Mouse (Mus musculus): ENCODE data around the gene Sult1d1. TPM values are rescaled to one million over a fixed set of nuclear protein-coding genes. Genes with fewer than 3 reads are reported as not detected.

Gene Sult1d1
- polyA plus RNA-seq (2015; fragmentation: Nextera tagmentation; extraction: Ambion mirVana) = not detected in 2 replicates

DNA sequence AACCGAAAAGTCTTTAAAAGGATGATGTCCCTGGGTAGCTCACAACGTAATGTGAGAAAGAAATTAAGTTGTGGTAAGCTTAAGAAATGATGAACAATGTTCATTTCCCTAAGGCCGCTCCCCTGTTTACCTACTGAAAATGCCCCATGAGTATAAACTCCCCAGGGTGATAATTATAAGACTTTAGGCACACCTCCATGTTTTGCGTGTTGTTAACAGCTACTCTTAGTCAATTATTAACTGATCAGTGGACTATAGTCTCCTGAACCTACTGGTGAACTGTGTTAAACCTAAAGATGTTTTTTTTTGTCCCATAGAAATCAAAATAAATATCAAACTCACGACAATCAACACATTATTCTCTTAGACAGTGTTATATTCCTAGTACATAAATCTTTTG, at the start of gene Sult1d1:
Sult1d1 (minus strand) TSS at position 183 of the 400 bp plus-strand sequence.
- no peaks in the 10 kb centered on the region for H3K36me3 ChIP-seq
- H3K27me3 ChIP-seq = no peaks in the 10 kb centered on the region
- no peaks in the 10 kb centered on the region for H3K4me1 ChIP-seq
- WGBS = 86% methylated on average over 5 of the region's 5 CpGs
- H3K4me2 ChIP-seq (replicated peaks) = no peak within 1 kb of the TSS
- H3K9ac ChIP-seq (replicated peaks) = no peak within 1 kb of the TSS
- no peak within 1 kb of the TSS for H3K27ac ChIP-seq (replicated peaks)
- H3K4me3 ChIP-seq = no peak within 1 kb of the TSS
- ATAC-seq (replicated peaks) = no peak
- H3K9me3 ChIP-seq = no peaks in the 10 kb centered on the region

DNA sequence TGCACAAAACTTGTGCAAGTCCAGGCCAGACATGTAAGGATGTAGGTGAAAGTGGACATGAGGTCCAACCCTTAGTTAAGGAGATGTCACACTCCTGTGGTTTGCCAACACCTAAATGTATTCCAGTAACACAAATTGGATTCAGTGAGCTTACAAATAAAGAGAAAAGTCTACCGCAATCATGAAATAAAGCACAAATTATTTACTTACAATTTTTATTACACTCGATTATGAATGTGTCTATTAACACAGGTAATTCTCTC, 46.2 kb upstream of the Sult1d1 start:
- Histone ChIP-seq H3K4me1 (no peaks in the 10 kb centered on the region), H3K9me3 (no peaks in the 10 kb centered on the region), H3K9ac (replicated peaks) (no peak overlapping the region), H3K27ac (replicated peaks) (no peak overlapping the region), H3K4me2 (replicated peaks) (no peak overlapping the region), H3K27me3 (no peaks in the 10 kb centered on the region), H3K36me3 (no peaks in the 10 kb centered on the region), H3K4me3 (no peak overlapping the region)
- WGBS = 93% methylated on average over 2 of the region's 2 CpGs
- ATAC-seq (replicated peaks) = no peak

DNA sequence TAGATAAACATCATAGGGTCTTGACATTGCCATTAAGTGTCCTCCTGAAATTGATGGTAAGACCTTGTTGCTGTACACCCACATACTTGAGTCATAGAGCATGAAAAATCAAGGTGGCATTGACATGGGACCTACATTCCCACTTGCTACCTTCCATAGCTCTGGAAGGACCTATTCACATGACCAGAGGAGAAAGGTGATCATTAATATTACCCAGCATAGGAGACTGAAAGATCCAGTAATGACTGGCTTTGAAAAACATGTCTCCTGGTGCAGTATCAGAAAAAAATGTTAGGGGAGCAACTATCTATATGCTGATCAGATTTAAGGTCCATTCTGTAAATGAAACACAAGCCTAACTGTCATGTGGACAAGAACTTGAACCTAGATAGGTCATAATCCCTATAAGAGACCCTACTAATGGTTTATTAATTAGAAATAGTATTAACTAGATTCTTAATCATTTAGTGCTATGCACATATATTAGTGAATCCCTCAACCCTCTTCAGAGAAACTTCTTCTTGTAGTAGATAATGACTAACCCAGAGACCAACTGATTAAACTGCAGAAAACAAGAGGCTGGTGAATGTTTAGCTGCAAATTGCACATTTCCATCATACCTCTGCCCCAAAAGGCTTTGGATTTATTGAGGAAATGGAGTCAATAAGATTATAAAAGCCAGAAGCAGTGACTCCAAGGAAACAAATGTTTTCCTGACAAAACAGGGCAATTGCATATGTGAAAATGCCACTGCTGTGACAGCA, 45.7 kb upstream of the Sult1d1 start:
- H3K4me2 ChIP-seq (replicated peaks) = no peak overlapping the region
- H3K4me1 ChIP-seq = no peaks in the 10 kb centered on the region
- H3K4me3 ChIP-seq = no peak overlapping the region
- no peak overlapping the region for H3K9ac ChIP-seq (replicated peaks)
- no peaks in the 10 kb centered on the region for H3K36me3 ChIP-seq
- no peaks in the 10 kb centered on the region for H3K9me3 ChIP-seq
- H3K27ac ChIP-seq (replicated peaks) = no peak overlapping the region
- H3K27me3 ChIP-seq = no peaks in the 10 kb centered on the region
- no peak for ATAC-seq (replicated peaks)

DNA sequence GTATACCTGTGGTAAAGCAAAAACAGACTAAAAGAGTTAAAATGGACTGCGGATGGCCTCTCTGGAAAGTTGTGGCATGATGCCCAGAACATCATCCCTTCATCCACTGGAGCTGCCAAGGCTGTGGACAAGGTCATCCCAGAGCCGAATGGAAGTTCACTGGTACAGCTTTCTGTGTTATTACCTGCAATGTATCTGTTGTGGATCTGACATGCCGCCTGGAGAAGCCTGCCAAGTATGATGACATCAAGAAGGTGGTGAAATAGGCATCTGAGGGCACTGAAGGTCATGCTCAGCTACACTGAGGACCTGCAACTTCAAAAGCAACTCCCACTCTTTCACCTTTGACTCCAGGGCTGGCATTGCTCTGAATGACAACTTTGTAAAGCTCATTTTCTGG, 32.2 kb upstream of the Sult1d1 start:
- Histone ChIP-seq H3K27me3 (no peaks in the 10 kb centered on the region), H3K27ac (replicated peaks) (no peak overlapping the region), H3K9ac (replicated peaks) (no peak overlapping the region), H3K4me2 (replicated peaks) (no peak overlapping the region), H3K36me3 (no peaks in the 10 kb centered on the region), H3K9me3 (no peaks in the 10 kb centered on the region), H3K4me3 (no peak overlapping the region), H3K4me1 (no peaks in the 10 kb centered on the region)
- no peak for ATAC-seq (replicated peaks)
- 79% methylated on average over 3 of the region's 3 CpGs for WGBS

DNA sequence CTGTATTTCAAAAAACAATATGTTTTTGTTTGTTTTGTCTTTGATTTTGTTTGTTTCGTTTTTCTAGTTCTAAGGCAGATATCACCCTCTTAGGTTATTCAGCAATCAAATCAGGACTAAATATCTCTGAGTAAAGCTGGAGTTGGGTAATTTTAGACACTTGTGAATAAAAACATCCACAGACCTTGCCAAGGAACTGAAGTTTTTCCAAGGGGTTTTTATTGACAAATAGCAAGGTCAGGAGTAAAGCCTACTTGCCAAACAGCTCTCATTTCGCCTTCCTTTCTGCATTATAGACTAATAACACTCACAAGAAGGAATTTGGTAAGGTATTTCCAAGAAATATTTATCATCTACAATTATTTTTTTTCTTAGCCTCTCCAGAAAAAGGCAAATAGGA, 29.1 kb upstream of the Sult1d1 start:
- Histone ChIP-seq H3K4me3 (no peak overlapping the region), H3K9me3 (no peaks in the 10 kb centered on the region), H3K27me3 (no peaks in the 10 kb centered on the region), H3K27ac (replicated peaks) (no peak overlapping the region), H3K4me1 (no peaks in the 10 kb centered on the region), H3K4me2 (replicated peaks) (no peak overlapping the region), H3K36me3 (no peaks in the 10 kb centered on the region), H3K9ac (replicated peaks) (no peak overlapping the region)
- 76% methylated on average over 2 of the region's 2 CpGs for WGBS
- ATAC-seq (replicated peaks) = no peak

DNA sequence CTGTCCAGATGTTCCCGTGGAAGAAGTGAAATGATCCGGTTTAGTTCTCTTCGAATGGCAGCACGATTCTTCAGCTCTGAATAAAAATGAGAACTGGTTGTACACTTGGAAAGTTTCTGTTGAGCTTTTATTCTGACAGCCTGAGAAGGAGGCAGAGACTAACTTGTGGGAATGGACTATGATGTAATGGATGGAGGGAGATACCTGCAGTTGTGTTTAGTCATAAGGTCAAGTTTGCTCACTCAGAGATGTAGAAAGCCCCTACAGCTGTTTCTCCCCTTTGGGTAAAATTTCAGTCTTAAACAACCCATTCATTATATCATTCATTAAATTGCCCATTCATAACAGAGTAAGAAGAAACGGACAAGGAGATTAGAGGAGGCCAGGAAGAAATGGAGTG, 22.7 kb upstream of the Sult1d1 start, which contains the start of gene Sult1e1:
Sult1e1 (minus strand) TSS at position 101 of the 400 bp plus-strand sequence.
- Histone ChIP-seq H3K9me3 (no peaks in the 10 kb centered on the region), H3K4me2 (replicated peaks) (no peak within 1 kb of the TSS), H3K4me3 (no peak within 1 kb of the TSS), H3K4me1 (no peaks in the 10 kb centered on the region), H3K27ac (replicated peaks) (no peak within 1 kb of the TSS), H3K27me3 (no peaks in the 10 kb centered on the region), H3K36me3 (no peaks in the 10 kb centered on the region), H3K9ac (replicated peaks) (no peak within 1 kb of the TSS)
- 67% methylated on average over 5 of the region's 5 CpGs for WGBS
- no peak for ATAC-seq (replicated peaks)

DNA sequence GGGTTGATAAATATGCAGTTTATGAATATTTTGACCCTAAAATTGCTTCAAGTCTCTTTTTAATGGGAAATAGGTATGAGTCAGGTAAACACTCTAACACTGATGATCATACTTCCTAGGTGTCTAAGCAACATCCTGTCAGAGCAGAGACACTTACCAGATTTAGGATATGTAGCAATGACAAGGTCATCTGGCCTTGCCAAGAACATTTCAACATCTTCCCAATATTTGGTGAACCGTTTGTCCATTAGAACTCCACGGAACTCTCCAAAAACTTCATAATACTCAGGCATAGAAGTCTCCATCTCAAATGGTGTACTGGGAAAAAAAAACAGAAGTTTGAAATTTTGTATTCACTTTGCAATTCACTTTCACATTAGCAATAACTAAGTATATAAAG, 21.1 kb upstream of the Sult1d1 start:
- no peak overlapping the region for H3K4me3 ChIP-seq
- H3K36me3 ChIP-seq = no peaks in the 10 kb centered on the region
- H3K4me2 ChIP-seq (replicated peaks) = no peak overlapping the region
- no peaks in the 10 kb centered on the region for H3K4me1 ChIP-seq
- no peak overlapping the region for H3K27ac ChIP-seq (replicated peaks)
- 84% methylated on average over 2 of the region's 2 CpGs for WGBS
- ATAC-seq (replicated peaks) = no peak
- H3K9ac ChIP-seq (replicated peaks) = no peak overlapping the region
- H3K27me3 ChIP-seq = no peaks in the 10 kb centered on the region
- H3K9me3 ChIP-seq = no peaks in the 10 kb centered on the region

DNA sequence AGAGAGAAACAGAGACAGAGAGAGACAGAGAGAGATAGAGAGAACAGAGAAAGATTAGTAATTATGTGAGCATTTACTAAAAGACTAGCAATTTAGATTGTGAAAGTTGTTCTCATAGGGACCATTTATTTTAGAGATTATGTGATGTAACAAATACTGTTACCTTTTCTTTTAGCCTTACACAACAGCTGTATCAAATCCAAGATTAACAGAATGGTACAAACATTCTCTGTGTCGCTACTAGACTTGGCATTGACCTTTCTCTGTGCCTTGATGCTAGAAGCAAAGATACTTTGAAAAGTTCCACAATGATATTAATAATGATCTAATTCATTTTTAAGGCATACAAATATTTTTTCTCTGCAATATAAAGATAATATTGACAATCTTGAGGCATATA, 11.6 kb upstream of the Sult1d1 start:
- no peak for ATAC-seq (replicated peaks)
- H3K9ac ChIP-seq (replicated peaks) = no peak overlapping the region
- no peak overlapping the region for H3K4me2 ChIP-seq (replicated peaks)
- H3K4me1 ChIP-seq = no peaks in the 10 kb centered on the region
- WGBS = 87% methylated on average over 1 of the region's 1 CpGs
- H3K27ac ChIP-seq (replicated peaks) = no peak overlapping the region
- no peaks in the 10 kb centered on the region for H3K36me3 ChIP-seq
- H3K4me3 ChIP-seq = no peak overlapping the region
- H3K27me3 ChIP-seq = no peaks in the 10 kb centered on the region
- H3K9me3 ChIP-seq = no peaks in the 10 kb centered on the region

DNA sequence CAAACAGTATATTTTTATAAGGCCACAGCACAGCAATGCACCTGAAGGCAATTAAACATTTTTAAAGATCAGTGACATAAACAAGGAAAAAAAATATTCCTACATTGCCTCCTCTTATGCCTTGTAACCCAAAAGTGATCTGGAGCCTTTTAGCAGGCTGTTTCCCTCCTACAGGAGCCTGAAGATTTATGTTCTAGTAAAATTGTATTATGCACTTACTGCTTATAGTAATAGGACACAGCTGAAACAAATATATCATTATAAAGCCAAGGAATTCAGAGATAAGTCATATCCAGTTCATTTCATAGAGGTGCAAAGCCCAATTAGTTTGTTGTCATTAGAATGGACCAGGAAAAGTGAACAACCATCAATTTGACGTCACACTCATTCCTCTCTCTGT, 5.3 kb upstream of the Sult1d1 start:
- Histone ChIP-seq H3K4me3 (no peak overlapping the region), H3K9me3 (no peaks in the 10 kb centered on the region), H3K27ac (replicated peaks) (no peak overlapping the region), H3K4me2 (replicated peaks) (no peak overlapping the region), H3K9ac (replicated peaks) (no peak overlapping the region), H3K4me1 (no peaks in the 10 kb centered on the region), H3K27me3 (no peaks in the 10 kb centered on the region), H3K36me3 (no peaks in the 10 kb centered on the region)
- 72% methylated on average over 1 of the region's 1 CpGs for WGBS
- no peak for ATAC-seq (replicated peaks)

DNA sequence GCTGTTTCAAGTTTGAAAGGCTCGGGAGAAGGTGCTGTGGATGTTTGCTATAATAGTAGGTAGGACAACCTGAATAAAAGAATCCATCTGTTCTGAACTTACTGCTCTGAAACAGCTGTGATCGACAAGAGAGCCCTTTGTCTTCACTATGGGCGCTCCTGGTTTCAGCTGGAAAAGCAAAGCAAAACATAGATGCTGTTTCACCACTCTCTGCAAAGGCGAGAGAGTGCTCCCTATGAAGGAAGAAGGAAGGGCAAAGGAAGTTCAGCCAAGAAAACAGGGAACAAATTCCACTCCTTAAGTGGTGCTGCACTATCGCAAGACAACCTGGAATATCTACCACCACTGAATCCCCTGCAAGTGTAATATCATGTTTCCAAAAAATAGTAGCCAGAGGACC, 4.7 kb upstream of the Sult1d1 start:
- WGBS = 50% methylated on average over 5 of the region's 5 CpGs
- no peak overlapping the region for H3K4me2 ChIP-seq (replicated peaks)
- no peaks in the 10 kb centered on the region for H3K4me1 ChIP-seq
- no peaks in the 10 kb centered on the region for H3K27me3 ChIP-seq
- no peaks in the 10 kb centered on the region for H3K9me3 ChIP-seq
- H3K4me3 ChIP-seq = no peak overlapping the region
- no peak overlapping the region for H3K9ac ChIP-seq (replicated peaks)
- no peaks in the 10 kb centered on the region for H3K36me3 ChIP-seq
- H3K27ac ChIP-seq (replicated peaks) = no peak overlapping the region
- no peak for ATAC-seq (replicated peaks)

DNA sequence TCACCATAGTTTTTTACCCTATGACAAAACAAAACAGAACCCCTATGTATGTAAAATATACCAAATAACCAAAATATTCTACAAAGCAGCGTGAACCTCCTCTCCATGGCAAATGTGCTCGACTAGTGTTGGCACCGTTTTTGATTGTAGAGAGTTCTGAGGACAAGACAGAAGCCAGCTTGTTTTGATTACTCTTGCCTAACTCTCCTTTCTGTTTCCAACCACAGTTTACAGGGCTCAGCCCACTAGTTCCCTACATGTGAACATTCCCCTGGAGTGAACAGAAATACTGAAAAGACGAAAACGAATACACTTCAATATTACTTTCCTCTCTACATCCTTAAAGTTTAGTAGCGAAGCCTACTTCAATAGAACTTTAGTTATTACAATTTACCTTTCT, 4.0 kb upstream of the Sult1d1 start:
- Histone ChIP-seq H3K27ac (replicated peaks) (no peak overlapping the region), H3K4me2 (replicated peaks) (no peak overlapping the region), H3K9me3 (no peaks in the 10 kb centered on the region), H3K4me1 (no peaks in the 10 kb centered on the region), H3K4me3 (no peak overlapping the region), H3K36me3 (no peaks in the 10 kb centered on the region), H3K9ac (replicated peaks) (no peak overlapping the region), H3K27me3 (no peaks in the 10 kb centered on the region)
- 88% methylated on average over 6 of the region's 6 CpGs for WGBS
- ATAC-seq (replicated peaks) = no peak

DNA sequence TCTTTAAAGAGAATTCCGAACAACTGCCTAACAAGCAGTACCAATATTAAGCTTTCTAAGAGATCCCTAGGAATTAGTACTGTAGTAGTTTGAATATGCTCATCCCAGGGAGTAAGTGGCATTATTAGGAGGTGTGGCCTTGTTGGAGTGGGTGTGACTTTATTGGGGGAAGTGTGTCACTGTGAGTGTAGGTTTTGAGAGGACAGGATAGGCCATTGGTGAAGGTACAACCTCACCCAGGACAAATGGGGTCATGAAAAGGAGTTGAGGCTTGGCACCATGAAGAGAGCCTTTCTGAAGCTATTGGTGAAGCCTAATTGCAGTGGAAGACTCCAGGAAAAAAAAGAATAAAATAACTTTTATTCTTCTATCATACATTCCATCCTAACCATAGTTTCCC, 1.5 kb downstream of the Sult1d1 start:
- H3K27me3 ChIP-seq = no peaks in the 10 kb centered on the region
- WGBS = 90% methylated on average over 1 of the region's 1 CpGs
- no peak overlapping the region for H3K9ac ChIP-seq (replicated peaks)
- H3K36me3 ChIP-seq = no peaks in the 10 kb centered on the region
- no peaks in the 10 kb centered on the region for H3K4me1 ChIP-seq
- H3K9me3 ChIP-seq = no peaks in the 10 kb centered on the region
- no peak overlapping the region for H3K4me2 ChIP-seq (replicated peaks)
- ATAC-seq (replicated peaks) = no peak
- H3K4me3 ChIP-seq = no peak overlapping the region
- no peak overlapping the region for H3K27ac ChIP-seq (replicated peaks)

DNA sequence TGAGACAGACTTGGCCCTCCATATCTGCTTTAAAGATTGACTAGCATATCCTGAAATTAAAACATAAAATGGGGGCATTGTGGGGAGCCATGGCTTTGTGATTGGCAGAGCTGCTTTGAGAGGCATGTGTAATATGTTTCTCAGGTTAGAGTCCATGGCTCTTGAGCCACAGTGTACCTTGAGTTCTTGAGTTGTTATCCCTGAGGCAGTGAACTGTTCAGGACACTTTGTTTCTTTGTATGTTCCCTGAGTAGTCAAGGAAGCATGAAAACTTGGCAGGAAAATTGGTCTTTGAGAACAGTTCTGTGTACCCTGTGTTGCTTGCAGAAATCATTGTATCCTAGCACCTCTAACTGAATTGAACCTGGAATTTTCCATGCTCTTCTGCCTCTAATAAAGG, 5.9 kb downstream of the Sult1d1 start:
- Histone ChIP-seq H3K27me3 (no peaks in the 10 kb centered on the region), H3K36me3 (no peaks in the 10 kb centered on the region), H3K4me1 (no peaks in the 10 kb centered on the region), H3K4me3 (no peak overlapping the region), H3K9me3 (no peaks in the 10 kb centered on the region), H3K4me2 (replicated peaks) (no peak overlapping the region), H3K27ac (replicated peaks) (no peak overlapping the region), H3K9ac (replicated peaks) (no peak overlapping the region)
- ATAC-seq (replicated peaks) = no peak
